Mouse (Mus musculus) forebrain, embryonic 10.5 days (tissue): Measurements from ENCODE around the gene Mpl. TPM values are rescaled to one million over a fixed set of nuclear protein-coding genes. Genes with fewer than 3 reads are reported as not detected.

Experiments
- DNase-seq: peaks from one replicate; pipeline ENCODE4 v3.0.0-alpha.2; 2017; ENCODE audit warnings: low spot score; ENCODE audit errors: extremely low spot score
- H3K27ac ChIP-seq: fragments of 300-500 bp; sonication (generic); 2 replicates; pipeline ENCODE4 v1.5.1; 2016; ENCODE audit warnings: mild to moderate bottlenecking
- H3K27me3 ChIP-seq: fragments of 300-500 bp; sonication (generic); 2 replicates; pipeline ENCODE4 v1.6.1; 2016; ENCODE audit warnings: mild to moderate bottlenecking; ENCODE audit not compliant: poor library complexity, severe bottlenecking
- H3K36me3 ChIP-seq: fragments of 300-500 bp; sonication (generic); replicated peaks from 2 replicates; pipeline ENCODE4 v1.6.1; 2016; ENCODE audit warnings: mild to moderate bottlenecking, moderate library complexity
- H3K4me1 ChIP-seq: fragments of 300-500 bp; sonication (generic); 2 replicates; pipeline ENCODE4 v1.6.1; 2016
- H3K4me3 ChIP-seq: fragments of 300-500 bp; sonication (generic); 2 replicates; pipeline ENCODE4 v1.5.1; 2016; ENCODE audit warnings: mild to moderate bottlenecking, moderate library complexity
- H3K9me3 ChIP-seq: fragments of 300-500 bp; sonication (generic); 2 replicates; pipeline ENCODE4 v1.6.1; 2016; ENCODE audit warnings: mild to moderate bottlenecking, moderate library complexity
- WGBS: fragments of 180-500 bp; shearing (Covaris S2); methylation state at CpG from one replicate; pipeline ENCODE4 v1.1.7; 2016; 5-methylcytosine and 5-hydroxymethylcytosine counted together
- polyA plus RNA-seq: library from polyadenylated mRNA; unstranded; fragments of >200 nt; fragmentation: Nextera tagmentation; extraction: Ambion mirVana; gene quantifications from 2 replicates; pipeline ENCODE4 v1.2.1, GENCODE M21; 2016

Gene Mpl
- polyA plus RNA-seq, 1 experiment from 2014 or later: 2.0 TPM

- Histone ChIP-seq H3K27me3 (no peaks in the 10 kb centered on the region), H3K36me3 (peaks cover 69% of the 10 kb centered on the region), H3K4me3 (no peak overlapping the region), H3K9me3 (no peaks in the 10 kb centered on the region), H3K4me1 (no peaks in the 10 kb centered on the region; the same call in 1 of the 2 replicates), H3K27ac (no peak overlapping the region)
- 96% methylated on average over 3 of the region's 3 CpGs for WGBS
- DNase-seq: no peak
Measured at GRCm38 (mm10) chr4:118421384-118421783, 35.9 kb downstream of the Mpl start.

GRCm38 (mm10) chr4:118417112-118417797, 40.1 kb downstream of the Mpl start:
- no peak for DNase-seq
- Histone ChIP-seq H3K36me3 (peaks cover 99% of the 10 kb centered on the region), H3K27ac (no peak overlapping the region), H3K4me3 (no peak overlapping the region), H3K9me3 (no peaks in the 10 kb centered on the region), H3K27me3 (no peaks in the 10 kb centered on the region), H3K4me1 (no peaks in the 10 kb centered on the region; the same call in 1 of the 2 replicates)
- 85% methylated on average over 13 of the region's 13 CpGs for WGBS

GRCm38 (mm10) chr4:118416329-118416728, 41.0 kb downstream of the Mpl start:
- Histone ChIP-seq H3K4me3 (no peak overlapping the region), H3K27ac (no peak overlapping the region), H3K36me3 (peaks cover 100% of the 10 kb centered on the region), H3K4me1 (no peaks in the 10 kb centered on the region; the same call in 1 of the 2 replicates), H3K9me3 (no peaks in the 10 kb centered on the region), H3K27me3 (no peaks in the 10 kb centered on the region)
- DNase-seq: no peak
- WGBS: 97% methylated on average over 5 of the region's 5 CpGs

DNA sequence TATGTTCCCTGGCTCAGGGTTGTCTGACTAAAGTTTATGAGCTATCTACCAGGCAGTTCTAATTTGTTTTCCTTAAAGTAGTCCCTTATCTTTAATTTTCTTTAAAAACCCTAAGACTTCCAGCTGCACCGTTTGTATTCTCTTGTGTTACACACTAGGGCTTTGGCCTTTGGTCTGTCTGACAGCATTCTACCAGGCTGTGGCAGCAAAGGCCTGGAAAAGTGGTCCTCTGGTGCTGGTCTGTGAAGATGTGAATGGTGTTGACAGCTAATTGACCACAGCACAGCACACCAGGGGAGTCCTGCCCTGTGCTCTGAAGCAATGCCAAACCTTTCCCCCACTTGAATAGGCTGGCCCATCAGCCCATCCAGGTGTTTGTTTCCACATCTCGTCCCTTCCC, 41.5 kb downstream of the Mpl start:
- Histone ChIP-seq H3K4me1 (no peaks in the 10 kb centered on the region; the same call in 1 of the 2 replicates), H3K27me3 (no peaks in the 10 kb centered on the region), H3K4me3 (no peak overlapping the region), H3K36me3 (peaks cover 100% of the 10 kb centered on the region), H3K9me3 (no peaks in the 10 kb centered on the region), H3K27ac (no peak overlapping the region)
- no peak for DNase-seq
- WGBS: 90% methylated on average over 2 of the region's 2 CpGs

- WGBS: 95% methylated on average over 5 of the region's 5 CpGs
- no peaks in the 10 kb centered on the region for H3K27me3 ChIP-seq
- no peaks in the 10 kb centered on the region for H3K9me3 ChIP-seq
- no peak overlapping the region for H3K4me3 ChIP-seq
- DNase-seq: no peak
- no peak overlapping the region for H3K27ac ChIP-seq
- peaks cover 14% of the 10 kb centered on the region for H3K4me1 ChIP-seq
- H3K36me3 ChIP-seq: peaks cover 80% of the 10 kb centered on the region
Measured at GRCm38 (mm10) chr4:118413553-118413952, 43.8 kb downstream of the Mpl start.

DNA sequence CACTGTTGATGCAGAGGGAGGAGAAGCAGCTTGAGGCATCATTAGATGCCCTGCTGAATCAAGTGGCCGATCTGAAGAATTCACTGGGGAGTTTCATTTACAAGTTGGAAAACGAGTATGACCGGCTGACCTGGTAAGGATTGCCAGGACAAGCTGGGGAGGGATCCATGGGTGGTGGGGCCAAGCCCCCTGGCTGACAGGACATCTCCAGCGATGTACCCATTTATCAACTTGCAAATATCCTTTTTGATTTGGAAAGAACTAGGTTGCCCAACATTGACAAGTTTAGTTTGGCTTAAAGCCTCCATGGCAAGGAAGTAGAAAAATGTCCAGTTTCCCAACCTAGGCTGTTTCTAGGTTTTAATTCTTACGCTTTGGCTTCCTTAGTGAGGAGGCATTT, 46.4 kb downstream of the Mpl start:
- Histone ChIP-seq H3K9me3 (no peaks in the 10 kb centered on the region), H3K4me1 (peaks cover 25% of the 10 kb centered on the region), H3K27me3 (no peaks in the 10 kb centered on the region), H3K36me3 (peaks cover 55% of the 10 kb centered on the region), H3K27ac (no peak overlapping the region), H3K4me3 (no peak overlapping the region)
- WGBS: 90% methylated on average over 5 of the region's 5 CpGs
- DNase-seq: no peak

GRCm38 (mm10) chr4:118409142-118409900, 48.0 kb downstream of the Mpl start, which contains the start of the genes Szt2 and Med8:
Gene Szt2, minus strand, starts transcription at chr4:118409273.
Gene Med8, plus strand, starts transcription at chr4:118409337.
- no peaks in the 10 kb centered on the region for H3K9me3 ChIP-seq
- peak within 1 kb of the TSS; percentile 92 for H3K27ac ChIP-seq
- peak within 1 kb of the TSS; percentile 96 for H3K4me3 ChIP-seq
- peaks cover 25% of the 10 kb centered on the region for H3K4me1 ChIP-seq
- WGBS: under 1% methylated on average over 53 of the region's 53 CpGs
- H3K36me3 ChIP-seq: peaks cover 52% of the 10 kb centered on the region
- peak; percentile 95 for DNase-seq
- H3K27me3 ChIP-seq: no peaks in the 10 kb centered on the region

- Histone ChIP-seq H3K27ac (no peak overlapping the region), H3K4me3 (no peak overlapping the region), H3K36me3 (peaks cover 74% of the 10 kb centered on the region), H3K4me1 (0 out of 2 replicates have a peak, but pooled peaks cover 3% of the 10 kb centered on the region), H3K27me3 (no peaks in the 10 kb centered on the region), H3K9me3 (no peaks in the 10 kb centered on the region)
- no peak for DNase-seq
- 95% methylated on average over 12 of the region's 12 CpGs for WGBS
Measured at GRCm38 (mm10) chr4:118402701-118403100, 54.6 kb downstream of the Mpl start.

- 90% methylated on average over 5 of the region's 5 CpGs for WGBS
- Histone ChIP-seq H3K9me3 (no peaks in the 10 kb centered on the region), H3K27me3 (no peaks in the 10 kb centered on the region), H3K27ac (no peak overlapping the region), H3K4me1 (no peaks in the 10 kb centered on the region), H3K36me3 (peaks cover 81% of the 10 kb centered on the region), H3K4me3 (no peak overlapping the region)
- no peak for DNase-seq
Measured at GRCm38 (mm10) chr4:118401918-118402317, 55.4 kb downstream of the Mpl start.

DNA sequence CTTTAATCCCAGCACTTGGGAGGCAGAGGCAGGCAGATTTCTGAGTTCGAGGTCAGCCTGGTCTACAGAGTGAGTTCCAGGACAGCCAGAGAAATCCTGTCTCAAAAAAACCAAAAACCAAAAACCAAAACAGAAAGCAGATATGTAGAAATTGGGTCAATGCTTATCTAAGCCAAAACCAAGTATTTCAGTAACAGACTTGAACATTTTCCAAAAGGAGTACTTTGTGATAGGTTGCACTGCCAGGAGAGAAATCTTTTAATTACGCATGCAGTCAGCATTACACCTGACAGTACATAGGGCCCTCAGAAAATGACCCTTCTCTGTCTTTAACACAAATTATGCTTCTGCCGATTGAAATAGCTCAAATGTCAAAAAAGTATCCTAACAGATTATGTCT, 55.9 kb downstream of the Mpl start:
- no peak for DNase-seq
- Histone ChIP-seq H3K4me1 (no peaks in the 10 kb centered on the region), H3K4me3 (no peak overlapping the region), H3K9me3 (no peaks in the 10 kb centered on the region), H3K27me3 (no peaks in the 10 kb centered on the region), H3K36me3 (peaks cover 86% of the 10 kb centered on the region), H3K27ac (no peak overlapping the region)
- 87% methylated on average over 3 of the region's 3 CpGs for WGBS

DNA sequence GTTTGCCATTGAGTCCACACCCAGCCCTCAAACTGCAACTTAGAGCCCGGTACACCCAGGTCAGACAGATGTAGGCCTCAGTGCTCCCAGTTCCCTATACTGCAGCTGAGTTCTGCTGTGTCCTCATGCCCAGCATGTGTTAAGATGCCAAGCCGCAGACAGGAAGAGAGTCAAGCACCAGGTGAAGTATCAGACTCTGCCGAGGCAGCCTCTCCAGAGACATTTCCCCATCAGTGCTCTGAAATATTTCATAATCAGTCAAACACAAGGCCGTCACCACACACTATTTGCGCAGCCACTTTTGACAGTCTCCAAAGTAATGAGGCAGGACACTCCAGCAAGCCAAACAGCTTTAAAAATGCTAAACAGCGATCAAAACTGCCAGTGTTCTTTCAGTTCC, 58.9 kb downstream of the Mpl start:
- peaks cover 99% of the 10 kb centered on the region for H3K36me3 ChIP-seq
- H3K4me3 ChIP-seq: no peak overlapping the region
- H3K27me3 ChIP-seq: no peaks in the 10 kb centered on the region
- DNase-seq: no peak
- WGBS: 98% methylated on average over 6 of the region's 6 CpGs
- H3K4me1 ChIP-seq: no peaks in the 10 kb centered on the region
- no peak overlapping the region for H3K27ac ChIP-seq
- H3K9me3 ChIP-seq: no peaks in the 10 kb centered on the region

GRCm38 (mm10) chr4:118396433-118396832, 60.9 kb downstream of the Mpl start:
- H3K27ac ChIP-seq: no peak overlapping the region
- H3K36me3 ChIP-seq: peaks cover 99% of the 10 kb centered on the region
- no peaks in the 10 kb centered on the region for H3K27me3 ChIP-seq
- H3K4me3 ChIP-seq: no peak overlapping the region
- no peak for DNase-seq
- H3K9me3 ChIP-seq: no peaks in the 10 kb centered on the region
- no peaks in the 10 kb centered on the region for H3K4me1 ChIP-seq
- 82% methylated on average over 3 of the region's 3 CpGs for WGBS

DNA sequence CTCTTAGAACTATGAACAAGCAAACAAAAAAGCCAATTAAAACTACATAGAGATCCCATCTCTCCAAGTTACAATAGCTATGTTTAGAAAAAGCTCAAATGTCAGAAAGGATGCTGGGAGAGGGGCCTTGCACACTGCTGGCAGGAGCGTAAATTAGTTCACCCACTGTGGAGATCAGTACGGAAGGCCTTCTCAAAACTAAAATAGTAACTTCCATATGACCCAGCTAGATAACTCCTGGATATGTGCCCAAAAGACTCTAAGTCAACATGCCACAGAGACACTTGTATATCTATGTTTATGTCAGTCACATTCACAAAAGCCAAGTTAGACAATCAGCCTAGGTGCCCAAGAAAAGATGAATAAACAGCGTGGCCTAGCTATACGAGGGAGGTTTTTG, 62.0 kb downstream of the Mpl start:
- 97% methylated on average over 4 of the region's 4 CpGs for WGBS

More for the DNA sequence above, 62.0 kb downstream of the Mpl start:
- no peaks in the 10 kb centered on the region for H3K27me3 ChIP-seq
- H3K36me3 ChIP-seq: peaks cover 100% of the 10 kb centered on the region
- no peaks in the 10 kb centered on the region for H3K4me1 ChIP-seq
- no peaks in the 10 kb centered on the region for H3K9me3 ChIP-seq
- DNase-seq: no peak
- H3K27ac ChIP-seq: no peak overlapping the region
- H3K4me3 ChIP-seq: no peak overlapping the region
